Mouse (Mus musculus) ES-Bruce4 (cell line): ENCODE measurements around the gene Mcrip1. TPM values are rescaled to one million over a fixed set of nuclear protein-coding genes. Genes with fewer than 3 reads are reported as not detected.
"Not testable (repeated sequence)": the region's sequence is repeated elsewhere in the genome, so short reads cannot be mapped to it uniquely, and the experiment has no call there.

Experiments used
- H3K27ac ChIP-seq: 2 replicates; pipeline ENCODE4 v1.5.1; 2012; ENCODE audit warnings: low read length, inconsistent platforms; ENCODE audit not compliant: insufficient read depth
- H3K27me3 ChIP-seq: 2 replicates; pipeline ENCODE4 v1.6.1; 2012; ENCODE audit warnings: mild to moderate bottlenecking, low read length, inconsistent platforms; ENCODE audit not compliant: control insufficient read depth, poor library complexity, insufficient read depth, severe bottlenecking
- H3K36me3 ChIP-seq: 2 replicates; pipeline ENCODE4 v1.6.1; 2012; ENCODE audit warnings: inconsistent platforms, mild to moderate bottlenecking, low read length, moderate library complexity; ENCODE audit not compliant: control insufficient read depth, poor library complexity, insufficient read depth, severe bottlenecking
- H3K4me1 ChIP-seq: one replicate; pipeline ENCODE4 v1.8.1; 2011; ENCODE audit warnings: low read length; ENCODE audit not compliant: control insufficient read depth, insufficient read depth
- H3K4me3 ChIP-seq: 2 replicates; pipeline ENCODE4 v1.5.1; 2011; ENCODE audit warnings: low read depth, mild to moderate bottlenecking, low read length
- H3K9ac ChIP-seq: 2 replicates; pipeline ENCODE4 v1.6.1; 2012; ENCODE audit warnings: low read depth, mild to moderate bottlenecking, inconsistent platforms; ENCODE audit not compliant: poor library complexity, severe bottlenecking
- H3K9me3 ChIP-seq: replicated peaks from 2 replicates; pipeline ENCODE4 v1.6.1; 2012; ENCODE audit warnings: mild to moderate bottlenecking, low read length, inconsistent platforms; ENCODE audit not compliant: control insufficient read depth, poor library complexity, insufficient read depth, severe bottlenecking
- CTCF ChIP-seq: IDR thresholded peaks from one replicate; pipeline ENCODE4 v1.8.1; 2011; ENCODE audit warnings: low read depth, low read length
- EP300 ChIP-seq: IDR thresholded peaks from 2 replicates; pipeline ENCODE4 v1.6.1; 2011; ENCODE audit warnings: low read depth, low read length; ENCODE audit not compliant: insufficient read depth
- POLR2A ChIP-seq: IDR thresholded peaks from one replicate; pipeline ENCODE4 v1.8.1; 2011; ENCODE audit warnings: low read length; ENCODE audit not compliant: insufficient read depth
- polyA plus RNA-seq: library from polyadenylated mRNA; stranded (reverse); fragments of >200 nt; gene quantifications from 2 replicates; pipeline ENCODE4 v1.2.4, GENCODE M21; 2011; ENCODE audit warnings: low read depth; ENCODE audit not compliant: missing spikeins, insufficient read depth, insufficient read length

Mcrip1 gene
- polyA plus RNA-seq, 1 experiment, result 46.4 TPM

DNA sequence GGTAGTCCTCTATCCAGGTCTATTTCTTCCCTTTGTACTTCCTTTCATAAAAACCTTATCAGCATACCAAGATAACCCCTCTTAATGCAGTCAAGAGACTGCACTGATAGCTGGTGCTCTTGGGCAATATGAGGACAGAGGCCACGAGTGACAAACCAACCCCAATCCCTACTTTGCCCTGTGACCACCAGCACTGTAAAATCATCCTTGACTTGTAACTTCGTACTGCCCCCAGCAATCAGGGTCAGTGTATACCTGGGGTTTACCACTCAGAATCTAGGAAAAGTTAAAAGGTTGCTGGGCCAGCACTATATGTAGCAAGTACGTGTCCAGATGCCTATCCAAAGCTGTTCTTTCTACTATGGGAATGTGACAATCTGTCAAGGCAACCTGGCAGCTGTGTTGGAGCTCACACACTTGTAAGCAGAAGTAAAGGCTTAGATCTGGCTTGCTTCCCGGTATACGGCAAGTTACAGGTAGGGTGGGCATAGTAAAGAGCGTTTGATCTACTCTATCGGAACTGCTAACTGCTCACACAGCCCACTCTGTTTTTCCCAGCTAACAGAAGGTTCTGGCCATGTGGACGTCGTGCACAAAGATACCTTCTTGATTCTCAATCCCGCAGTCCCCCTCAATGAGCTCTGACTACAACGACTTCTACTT lies 22.4 kb upstream of the Mcrip1 start:
- peaks cover 37% of the 10 kb centered on the region for H3K36me3 ChIP-seq
- peak overlapping the region; percentile 79 for H3K9ac ChIP-seq

DNA sequence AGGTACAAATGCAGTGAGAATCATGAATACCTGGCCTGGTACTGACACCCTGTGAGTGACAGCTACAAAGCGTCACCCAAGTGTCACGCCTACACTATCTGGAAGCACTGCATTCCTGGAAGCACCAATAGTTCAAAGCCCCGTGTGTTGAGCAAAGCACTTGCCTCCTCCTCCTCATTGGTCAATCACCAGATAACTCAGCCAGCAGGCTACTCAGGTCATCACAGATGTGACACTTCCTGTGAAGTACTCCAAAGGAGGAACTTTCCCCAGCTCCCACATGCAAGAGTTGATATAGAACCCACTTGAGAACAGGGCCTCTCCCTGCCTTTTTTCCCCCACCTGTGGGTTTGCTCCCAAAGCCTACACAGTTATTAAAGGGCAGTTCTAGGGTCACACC lies 21.6 kb upstream of the Mcrip1 start:
- no peaks in the 10 kb centered on the region for H3K9me3 ChIP-seq
- H3K27ac ChIP-seq, result no peak overlapping the region
- no peak overlapping the region for H3K4me3 ChIP-seq
- peak overlapping the region; percentile 79; the same call in 1 of the 2 replicates for H3K9ac ChIP-seq
- H3K36me3 ChIP-seq, result peaks cover 44% of the 10 kb centered on the region
- no peaks in the 10 kb centered on the region for H3K27me3 ChIP-seq
- TF ChIP-seq EP300, result no peak
- TF ChIP-seq POLR2A, result no peak
- no peak for TF ChIP-seq CTCF
- H3K4me1 ChIP-seq, result no peaks in the 10 kb centered on the region

More for the DNA sequence above, 22.4 kb upstream of the Mcrip1 start:
- TF ChIP-seq EP300, result no peak
- TF ChIP-seq POLR2A, result no peak
- no peak for TF ChIP-seq CTCF
- Histone ChIP-seq H3K9me3 (no peaks in the 10 kb centered on the region), H3K27ac (no peak overlapping the region), H3K4me1 (no peaks in the 10 kb centered on the region), H3K27me3 (no peaks in the 10 kb centered on the region), H3K4me3 (peak overlapping the region; percentile 83)

DNA sequence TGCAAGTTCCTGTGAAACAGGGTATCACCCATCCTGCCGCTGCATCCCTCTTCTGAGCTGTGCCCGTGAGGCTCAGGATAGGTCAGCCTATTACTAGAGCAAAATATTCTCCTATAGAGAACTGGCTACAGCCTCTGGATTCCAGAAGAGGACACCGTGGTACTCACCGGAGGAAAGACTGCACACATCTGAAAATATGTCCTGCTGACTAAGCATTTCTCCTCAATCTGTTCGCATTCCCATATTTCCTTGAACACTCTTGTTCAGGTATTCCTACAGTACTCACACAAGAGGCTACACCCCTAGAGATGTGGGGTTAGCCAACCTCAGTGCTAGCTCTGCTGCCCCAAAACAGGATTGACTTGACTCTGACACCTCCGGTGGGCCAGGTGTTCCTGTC lies 18.8 kb upstream of the Mcrip1 start:
- H3K27me3 ChIP-seq, result no peaks in the 10 kb centered on the region
- no peak for TF ChIP-seq EP300
- no peak for TF ChIP-seq POLR2A
- TF ChIP-seq CTCF, result no peak

GRCm38 (mm10) chr11:120565114-120565513 lies 15.6 kb upstream of the Mcrip1 start:
- H3K9ac ChIP-seq, result no peak overlapping the region
- H3K27ac ChIP-seq, result no peak overlapping the region
- TF ChIP-seq CTCF (peak; percentile 0), POLR2A (no peak), EP300 (no peak)
- no peaks in the 10 kb centered on the region for H3K4me1 ChIP-seq
- peaks cover 90% of the 10 kb centered on the region for H3K36me3 ChIP-seq
- H3K4me3 ChIP-seq, result no peak overlapping the region
- no peaks in the 10 kb centered on the region for H3K9me3 ChIP-seq
- H3K27me3 ChIP-seq, result no peaks in the 10 kb centered on the region

More for the DNA sequence above, 18.8 kb upstream of the Mcrip1 start:
- H3K4me1 ChIP-seq, result no peaks in the 10 kb centered on the region
- no peak overlapping the region for H3K27ac ChIP-seq
- H3K9ac ChIP-seq, result no peak overlapping the region
- H3K4me3 ChIP-seq, result no peak overlapping the region
- H3K36me3 ChIP-seq, result peaks cover 71% of the 10 kb centered on the region
- no peaks in the 10 kb centered on the region for H3K9me3 ChIP-seq

DNA sequence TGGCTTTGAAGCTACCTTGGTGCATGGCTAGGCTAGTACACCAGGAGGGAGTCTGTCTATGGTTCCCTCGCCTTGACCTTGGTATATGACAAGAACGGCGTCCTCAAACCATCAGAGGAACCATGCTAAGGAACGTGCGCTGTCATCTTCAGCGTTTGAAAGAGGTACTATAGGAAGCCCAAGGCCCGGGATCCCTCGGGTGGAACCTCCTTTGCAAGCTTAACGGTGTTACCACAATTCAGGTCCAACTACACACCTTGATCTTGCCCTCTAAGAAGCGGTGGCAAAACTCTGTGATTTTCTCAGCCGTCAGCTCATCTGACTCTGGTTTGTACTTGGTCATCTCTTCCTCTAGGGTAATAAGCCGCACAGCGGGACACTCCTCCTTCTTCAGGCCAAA lies 13.4 kb upstream of the Mcrip1 start:
- H3K4me3 ChIP-seq, result no peak overlapping the region
- H3K9me3 ChIP-seq, result no peaks in the 10 kb centered on the region
- no peaks in the 10 kb centered on the region for H3K27me3 ChIP-seq
- H3K36me3 ChIP-seq, result peaks cover 77% of the 10 kb centered on the region
- no peaks in the 10 kb centered on the region for H3K4me1 ChIP-seq
- TF ChIP-seq POLR2A (no peak), CTCF (no peak), EP300 (no peak)
- H3K9ac ChIP-seq, result no peak overlapping the region
- no peak overlapping the region for H3K27ac ChIP-seq

GRCm38 (mm10) chr11:120560952-120561728 lies 11.6 kb upstream of the Mcrip1 start:
- TF ChIP-seq CTCF (no peak), POLR2A (no peak), EP300 (no peak)
- Histone ChIP-seq H3K36me3 (peaks cover 59% of the 10 kb centered on the region), H3K27ac (peak overlapping the region; percentile 17; the same call in 1 of the 2 replicates), H3K27me3 (no peaks in the 10 kb centered on the region), H3K9me3 (no peaks in the 10 kb centered on the region), H3K9ac (no peak overlapping the region), H3K4me1 (no peaks in the 10 kb centered on the region), H3K4me3 (no peak overlapping the region)

- H3K9ac ChIP-seq, H3K9me3 ChIP-seq, H3K27ac ChIP-seq, H3K4me1 ChIP-seq, H3K4me3 ChIP-seq, H3K27me3 ChIP-seq: not testable (repeated sequence)
- H3K36me3 ChIP-seq, result peaks cover 38% of the 10 kb centered on the region
These were observed 9.3 kb upstream of the Mcrip1 start for GRCm38 (mm10) chr11:120558843-120559242.
